Mouse (Mus musculus) kidney, adult 2 months (tissue): ENCODE measurements around the gene Vmn1r65.
"Not testable (repeated sequence)": the region's sequence is repeated elsewhere in the genome, so short reads cannot be mapped to it uniquely, and the experiment has no call there.

Experiments
- CTCF ChIP-seq: fragments of 200-500 bp; conservative IDR thresholded peaks from 2 replicates; pipeline ENCODE4 v1.5.1; 2011; ENCODE audit warnings: low read depth, mild to moderate bottlenecking, control low read depth, low read length, moderate library complexity, mixed read lengths; ENCODE audit not compliant: insufficient read depth, insufficient read length
- POLR2A ChIP-seq: fragments of 200-500 bp; IDR thresholded peaks from one replicate; pipeline ENCODE4 v1.6.1; 2011; ENCODE audit warnings: low read depth, low read length, control low read depth

DNA sequence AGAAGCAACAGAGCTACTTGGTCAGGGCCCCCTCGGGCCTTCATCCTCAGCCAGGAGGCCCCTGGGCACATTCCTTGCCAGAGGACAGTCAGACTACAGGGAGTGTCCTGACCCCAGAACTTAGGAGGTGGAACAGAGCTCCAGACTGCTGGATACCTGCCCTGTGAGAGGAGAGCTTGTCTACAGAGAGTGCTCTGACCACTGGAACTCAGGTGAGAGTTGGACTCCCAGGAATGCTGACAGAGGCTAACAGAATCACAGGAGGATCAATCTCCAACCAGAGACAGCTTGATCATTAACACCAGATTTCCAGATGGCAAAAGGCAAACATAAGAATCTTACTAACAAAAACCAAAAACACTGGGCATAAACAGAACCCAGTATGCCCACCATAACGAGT is 38.3 kb downstream of the Vmn1r65 start:
- TF ChIP-seq CTCF, POLR2A: not testable (repeated sequence)
